Mouse (Mus musculus): Measurements from ENCODE around the gene Glipr2. TPM values are rescaled to one million over a fixed set of nuclear protein-coding genes. Genes with fewer than 3 reads are reported as not detected.

The Glipr2 gene
- total and polyA plus RNA-seq, 3 experiments: 47.0 to 73.9 (median 48.9) TPM

DNA sequence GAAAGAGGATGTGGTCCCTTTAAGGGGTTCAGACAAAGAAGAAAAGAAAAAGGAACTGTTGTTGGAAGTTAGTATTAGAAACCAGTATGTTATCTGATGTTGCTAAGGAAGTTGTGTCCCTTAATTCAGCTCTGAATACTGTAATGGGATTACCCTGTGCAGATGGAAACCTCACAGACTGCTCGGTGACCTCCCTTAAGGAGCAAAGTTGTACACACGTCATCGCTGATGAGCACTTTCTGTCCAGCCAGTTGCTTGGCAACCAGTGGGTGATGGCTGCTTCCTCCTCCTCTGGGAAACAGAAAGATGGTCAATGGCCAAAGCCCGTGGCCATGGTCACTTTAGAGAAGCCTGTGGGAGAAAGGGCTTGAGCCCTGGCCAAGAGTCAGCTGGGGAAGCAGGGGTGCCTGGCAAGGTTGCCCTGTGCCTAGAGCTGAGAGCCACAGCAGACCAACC lies 16.4 kb downstream of the Glipr2 start:
- Histone ChIP-seq H3K4me3 (ENCODE audit: low read depth, low read length) (peak overlapping the region; percentile 42; the same call in 1 of the 2 replicates), H3K36me3 (replicated peaks) (peaks cover 76% of the 10 kb centered on the region)

DNA sequence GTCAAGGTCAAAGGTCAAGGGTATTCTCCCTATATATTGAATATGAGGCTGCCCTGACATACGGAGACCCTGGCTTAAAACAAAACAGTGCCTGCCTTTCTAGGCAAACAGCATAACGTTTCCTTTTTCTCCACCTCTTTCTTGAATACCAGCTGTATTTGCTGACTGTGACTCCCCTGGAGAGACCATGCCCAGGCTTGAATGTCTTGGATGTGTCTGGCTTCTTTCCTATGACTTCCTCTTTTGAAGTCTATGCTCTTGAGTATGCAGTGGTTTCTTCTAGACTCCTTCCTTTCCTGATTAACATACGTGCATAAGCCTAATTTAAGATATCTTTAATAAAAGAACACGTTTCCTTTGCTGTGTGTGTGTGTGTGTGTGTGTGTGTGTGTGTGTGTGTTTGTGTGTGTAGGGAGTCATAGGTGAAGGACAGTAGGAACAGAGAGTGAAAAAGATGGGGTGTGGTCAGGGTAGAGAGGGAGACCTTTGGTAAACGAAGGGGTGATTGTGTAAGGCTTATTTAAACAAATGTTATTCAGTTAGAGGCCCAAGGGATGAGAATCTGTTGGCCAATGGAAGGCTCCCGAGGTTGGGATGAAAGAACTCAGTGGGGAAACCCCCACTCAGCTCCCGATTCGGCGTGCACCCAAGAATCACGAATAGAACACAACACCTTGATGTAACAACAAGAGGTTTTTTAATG lies 17.9 kb downstream of the Glipr2 start:
- no peak overlapping the region for H3K4me3 ChIP-seq (ENCODE audit: low read depth, low read length)
- H3K36me3 ChIP-seq (replicated peaks): peaks cover 79% of the 10 kb centered on the region
- peaks cover 55% of the 10 kb centered on the region for H3K4me1 ChIP-seq (ENCODE audit: insufficient read depth, low read depth, low read length)
- TF ChIP-seq CTCF (IDR thresholded peaks at IDR 0.05; ENCODE audit: low read depth, low read length) (no peak), POLR2AphosphoS5 (IDR thresholded peaks at IDR 0.05; ENCODE audit: insufficient replicate concordance, low read depth, low read length) (no peak), GATA2 (IDR thresholded peaks at IDR 0.05; ENCODE audit: borderline replicate concordance, low read depth, low read length) (no peak), GATA1 (IDR thresholded peaks at IDR 0.05; ENCODE audit: borderline replicate concordance, low read length) (no peak), TAL1 (conservative IDR thresholded peaks at IDR 0.05; ENCODE audit: low read depth, low read length) (no peak)
- ATAC-seq (ENCODE audit: extremely low read depth, insufficient number of reproducible peaks, low FRiP score, poor library complexity, severe bottlenecking): 0 out of 2 replicates have a peak, but pooled peaks have one; percentile 3
- H3K27me3 ChIP-seq (ENCODE audit: insufficient read depth, low read length): no peaks in the 10 kb centered on the region
- peak; percentile 48 for DNase-seq (ENCODE audit: low spot score)
- no peaks in the 10 kb centered on the region for H3K9me3 ChIP-seq (replicated peaks)

More for the DNA sequence above, 16.4 kb downstream of the Glipr2 start:
- ATAC-seq (ENCODE audit: extremely low read depth, insufficient number of reproducible peaks, low FRiP score, poor library complexity, severe bottlenecking): peak; percentile 32; the same call in 1 of the 2 replicates
- DNase-seq (ENCODE audit: low spot score): no peak
- TF ChIP-seq GATA2 (IDR thresholded peaks at IDR 0.05; ENCODE audit: borderline replicate concordance, low read depth, low read length): no peak
- TF ChIP-seq GATA1 (IDR thresholded peaks at IDR 0.05; ENCODE audit: borderline replicate concordance, low read length): no peak
- no peak for TF ChIP-seq TAL1 (conservative IDR thresholded peaks at IDR 0.05; ENCODE audit: low read depth, low read length)
- no peak for TF ChIP-seq POLR2AphosphoS5 (IDR thresholded peaks at IDR 0.05; ENCODE audit: insufficient replicate concordance, low read depth, low read length)
- no peak for TF ChIP-seq CTCF (IDR thresholded peaks at IDR 0.05; ENCODE audit: low read depth, low read length)
- Histone ChIP-seq H3K27me3 (ENCODE audit: insufficient read depth, low read length) (no peaks in the 10 kb centered on the region), H3K4me1 (ENCODE audit: insufficient read depth, low read depth, low read length) (peaks cover 66% of the 10 kb centered on the region), H3K9me3 (replicated peaks) (no peaks in the 10 kb centered on the region)

DNA sequence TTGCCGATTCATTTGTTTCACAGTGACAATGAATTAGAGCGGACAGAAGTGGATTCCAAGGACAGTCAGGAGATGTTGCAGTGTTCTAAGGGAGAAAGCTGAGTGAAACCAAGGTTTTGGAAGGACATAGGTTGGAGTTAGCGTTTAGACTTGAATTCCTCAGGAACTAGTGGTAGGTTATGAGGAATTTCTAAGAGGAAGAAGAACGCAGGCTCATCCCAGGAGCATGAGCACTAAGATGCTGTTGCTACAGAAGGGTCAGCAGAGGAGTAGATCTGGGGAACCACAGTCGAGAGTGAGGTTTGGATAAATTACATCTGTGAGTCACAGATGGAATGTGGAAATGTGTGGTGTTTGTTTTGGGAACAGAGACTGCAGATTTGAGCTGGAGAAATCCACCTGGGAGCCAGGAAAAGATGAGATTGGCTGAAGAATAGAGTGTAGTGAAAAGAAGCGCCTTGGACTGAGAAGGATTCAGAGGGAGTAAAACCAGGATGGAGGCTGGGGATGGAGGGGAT lies 19.1 kb downstream of the Glipr2 start:
- ATAC-seq (ENCODE audit: extremely low read depth, insufficient number of reproducible peaks, low FRiP score, poor library complexity, severe bottlenecking) (no peak), DNase-seq (ENCODE audit: low spot score) (no peak)
- no peak overlapping the region for H3K4me3 ChIP-seq (ENCODE audit: low read depth, low read length)
- no peaks in the 10 kb centered on the region for H3K9me3 ChIP-seq (replicated peaks)
- no peaks in the 10 kb centered on the region for H3K27me3 ChIP-seq (ENCODE audit: insufficient read depth, low read length)
- H3K4me1 ChIP-seq (ENCODE audit: insufficient read depth, low read depth, low read length): peaks cover 51% of the 10 kb centered on the region
- TF ChIP-seq TAL1 (conservative IDR thresholded peaks at IDR 0.05; ENCODE audit: low read depth, low read length) (no peak), CTCF (IDR thresholded peaks at IDR 0.05; ENCODE audit: low read depth, low read length) (no peak), POLR2AphosphoS5 (IDR thresholded peaks at IDR 0.05; ENCODE audit: insufficient replicate concordance, low read depth, low read length) (no peak), GATA1 (IDR thresholded peaks at IDR 0.05; ENCODE audit: borderline replicate concordance, low read length) (no peak), GATA2 (IDR thresholded peaks at IDR 0.05; ENCODE audit: borderline replicate concordance, low read depth, low read length) (no peak)
- peaks cover 75% of the 10 kb centered on the region for H3K36me3 ChIP-seq (replicated peaks)

DNA sequence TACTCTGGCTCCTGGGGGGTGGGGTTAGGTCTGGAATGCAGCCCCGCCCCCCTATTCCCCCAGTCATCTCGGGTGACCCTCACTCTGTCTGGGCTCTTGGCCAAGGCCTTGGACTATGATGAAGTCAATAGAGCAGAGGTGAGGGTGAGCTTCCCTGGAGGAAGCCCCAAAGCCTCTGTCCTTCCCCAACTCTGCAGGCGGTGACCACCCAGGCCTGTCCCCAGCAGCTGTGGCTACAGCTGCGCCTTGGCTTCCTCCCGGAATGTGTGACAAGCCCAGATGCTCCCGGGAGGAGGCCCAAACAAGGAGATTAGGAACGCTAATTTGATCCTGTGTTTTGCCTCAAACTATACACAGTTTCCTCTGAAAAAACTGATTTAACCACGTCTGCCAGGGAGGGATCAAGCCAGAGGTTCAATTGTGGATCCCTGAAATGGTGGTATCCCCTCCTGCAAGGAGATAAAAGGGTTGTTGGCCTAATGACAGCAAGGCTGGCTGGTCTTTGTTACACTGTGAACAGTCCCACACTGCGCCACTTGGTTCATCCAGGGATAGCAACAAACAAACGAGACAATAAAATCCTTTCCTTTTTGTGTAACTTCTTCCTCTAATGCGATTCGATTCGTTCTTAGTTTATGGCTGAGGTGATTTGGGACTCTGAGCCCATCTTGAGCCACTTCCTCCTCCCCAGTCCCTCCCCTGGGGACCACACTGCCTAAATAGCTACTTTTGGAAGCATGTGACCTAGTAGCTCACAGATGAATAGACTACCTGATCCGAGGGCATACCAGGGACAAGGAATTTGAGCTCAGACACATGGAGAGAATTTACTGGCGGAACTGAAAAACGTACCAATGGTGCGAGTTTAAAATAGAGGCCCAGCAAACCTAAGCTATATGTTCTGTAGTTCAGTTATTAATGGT lies 21.6 kb downstream of the Glipr2 start:
- Histone ChIP-seq H3K36me3 (replicated peaks) (peaks cover 61% of the 10 kb centered on the region), H3K27me3 (ENCODE audit: insufficient read depth, low read length) (peaks cover 4% of the 10 kb centered on the region; the same call in 1 of the 2 replicates), H3K4me3 (ENCODE audit: low read depth, low read length) (no peak overlapping the region), H3K4me1 (ENCODE audit: insufficient read depth, low read depth, low read length) (peaks cover 40% of the 10 kb centered on the region), H3K9me3 (replicated peaks) (no peaks in the 10 kb centered on the region)
- no peak for ATAC-seq (ENCODE audit: extremely low read depth, insufficient number of reproducible peaks, low FRiP score, poor library complexity, severe bottlenecking)
- DNase-seq (ENCODE audit: low spot score): no peak
- no peak for TF ChIP-seq GATA2 (IDR thresholded peaks at IDR 0.05; ENCODE audit: borderline replicate concordance, low read depth, low read length)
- TF ChIP-seq TAL1 (conservative IDR thresholded peaks at IDR 0.05; ENCODE audit: low read depth, low read length): no peak
- no peak for TF ChIP-seq POLR2AphosphoS5 (IDR thresholded peaks at IDR 0.05; ENCODE audit: insufficient replicate concordance, low read depth, low read length)
- no peak for TF ChIP-seq CTCF (IDR thresholded peaks at IDR 0.05; ENCODE audit: low read depth, low read length)
- no peak for TF ChIP-seq GATA1 (IDR thresholded peaks at IDR 0.05; ENCODE audit: borderline replicate concordance, low read length)

DNA sequence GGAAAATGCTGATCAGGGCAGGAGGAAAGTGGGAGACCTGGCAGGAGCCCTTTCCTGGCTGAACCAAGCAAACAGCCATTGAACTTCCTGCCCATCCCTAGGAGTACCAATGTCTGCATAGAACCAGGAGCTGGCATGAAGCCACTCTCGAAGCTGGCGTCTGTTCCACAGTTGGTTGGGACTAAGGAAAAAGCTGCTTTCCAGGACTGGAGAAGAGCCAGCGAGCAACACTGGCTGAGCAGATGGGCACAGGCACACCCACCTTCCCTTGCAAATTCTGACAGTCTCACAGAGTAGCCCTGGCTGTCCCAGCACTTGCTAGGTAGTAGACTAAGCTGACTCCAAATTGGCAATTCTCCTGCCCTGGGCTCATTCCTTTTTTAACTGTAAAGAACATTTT lies 22.5 kb downstream of the Glipr2 start:
- TF ChIP-seq GATA1 (IDR thresholded peaks at IDR 0.05; ENCODE audit: borderline replicate concordance, low read length) (no peak), TAL1 (conservative IDR thresholded peaks at IDR 0.05; ENCODE audit: low read depth, low read length) (no peak), POLR2AphosphoS5 (IDR thresholded peaks at IDR 0.05; ENCODE audit: insufficient replicate concordance, low read depth, low read length) (no peak), GATA2 (IDR thresholded peaks at IDR 0.05; ENCODE audit: borderline replicate concordance, low read depth, low read length) (no peak), CTCF (IDR thresholded peaks at IDR 0.05; ENCODE audit: low read depth, low read length) (no peak)
- Histone ChIP-seq H3K9me3 (replicated peaks) (no peaks in the 10 kb centered on the region), H3K27me3 (ENCODE audit: insufficient read depth, low read length) (peaks cover 13% of the 10 kb centered on the region; the same call in 1 of the 2 replicates), H3K4me3 (ENCODE audit: low read depth, low read length) (no peak overlapping the region), H3K36me3 (replicated peaks) (peaks cover 52% of the 10 kb centered on the region), H3K4me1 (ENCODE audit: insufficient read depth, low read depth, low read length) (peaks cover 31% of the 10 kb centered on the region)
- no peak for DNase-seq (ENCODE audit: low spot score)
- ATAC-seq (ENCODE audit: extremely low read depth, insufficient number of reproducible peaks, low FRiP score, poor library complexity, severe bottlenecking): no peak
